Mouse (Mus musculus) right cerebral cortex, postnatal 25 days (tissue): ENCODE data around the gene Gm16442.
"Not testable (repeated sequence)": the region's sequence is repeated elsewhere in the genome, so short reads cannot be mapped to it uniquely, and the experiment has no call there.

Experiments
- DNase-seq: peaks from one replicate; pipeline ENCODE4 v3.0.0; 2022

Gene Gm16442

GRCm38 (mm10) chr7:20122479-20122878, at the start of gene Gm16442:
Gene Gm16442 (minus strand): TSS chr7:20122579.
- not testable (repeated sequence) for DNase-seq

GRCm38 (mm10) chr7:20168277-20168676, 45.9 kb upstream of the Gm16442 start, which contains the start of gene Vmn1r94:
Gene Vmn1r94 (minus strand): TSS chr7:20168377.
- not testable (repeated sequence) for DNase-seq

- not testable (repeated sequence) for DNase-seq
These were observed 16.6 kb upstream of the Gm16442 start, which contains the start of gene Vmn1r93 for GRCm38 (mm10) chr7:20138988-20139387. Gene Vmn1r93 (minus strand): TSS chr7:20139088.

- DNase-seq, result not testable (repeated sequence)
These were observed 23.0 kb downstream of the Gm16442 start, which contains the start of gene Vmn1r91 for GRCm38 (mm10) chr7:20099380-20099779. Gene Vmn1r91 (plus strand): TSS chr7:20099680.

GRCm38 (mm10) chr7:20078118-20078517, 44.3 kb downstream of the Gm16442 start:
- not testable (repeated sequence) for DNase-seq
